Mouse (Mus musculus) CH12.LX (cell line): ENCODE measurements around the gene Fgd1. TPM values are rescaled to one million over a fixed set of nuclear protein-coding genes. Genes with fewer than 3 reads are reported as not detected.

Experiments
- DNase-seq: peaks from one replicate; pipeline ENCODE4 v3.0.0-alpha.2; 2013; ENCODE audit errors: extremely low read depth
- H3K27ac ChIP-seq: 2 replicates; pipeline ENCODE4 v1.5.1; 2012; ENCODE audit warnings: low read depth, mild to moderate bottlenecking, control low read depth, moderate library complexity; ENCODE audit not compliant: insufficient read depth
- H3K27me3 ChIP-seq: replicated peaks from 2 replicates; pipeline ENCODE3; 2012; ENCODE audit warnings: inconsistent platforms
- H3K36me3 ChIP-seq, 2 experiments: replicated peaks in 1 of 2; 2 replicates each; pipeline versions ENCODE3 to v1.6.1; 2012; ENCODE audit warnings: inconsistent platforms in 1 of 2, low read length in 1 of 2, mild to moderate bottlenecking in 1 of 2, mixed read lengths in 1 of 2, moderate library complexity in 1 of 2; ENCODE audit not compliant: control insufficient read depth in 1 of 2, insufficient read depth in 1 of 2
- H3K4me1 ChIP-seq, 2 experiments: 2 replicates each; pipeline ENCODE4 v1.6.1; 2012; ENCODE audit warnings: inconsistent platforms in 1 of 2, moderate library complexity in 1 of 2; ENCODE audit not compliant: insufficient read depth in 2 of 2, control insufficient read depth in 1 of 2
- H3K4me2 ChIP-seq: 2 replicates; pipeline ENCODE4 v1.6.1; 2012; ENCODE audit warnings: low read depth, mild to moderate bottlenecking, control low read depth; ENCODE audit not compliant: poor library complexity, insufficient read depth, severe bottlenecking
- H3K4me3 ChIP-seq, 3 experiments: fragments of 150-350 bp in 1 of 3; sonication (generic) in 1 of 3; replicated peaks in 1 of 3; 2 replicates each; pipeline versions ENCODE3 to v1.5.1; 2011 to 2012; ENCODE audit warnings: low read depth in 2 of 3, low read length in 2 of 3, mild to moderate bottlenecking in 2 of 3, moderate library complexity in 2 of 3, control low read depth in 1 of 3, improper control_type of control experiment in 1 of 3, inconsistent platforms in 1 of 3, mixed read lengths in 1 of 3; ENCODE audit not compliant: poor library complexity in 1 of 3
- H3K79me2 ChIP-seq: replicated peaks from 2 replicates; pipeline ENCODE4 v1.6.1; 2012; ENCODE audit warnings: mild to moderate bottlenecking, moderate library complexity; ENCODE audit not compliant: control insufficient read depth, poor library complexity, insufficient read depth, severe bottlenecking; ENCODE audit errors: extremely low read depth
- H3K9ac ChIP-seq: 2 replicates; pipeline ENCODE4 v1.6.1; 2012; ENCODE audit warnings: low read depth, mild to moderate bottlenecking, control low read depth, moderate library complexity; ENCODE audit not compliant: insufficient read depth
- H3K9me3 ChIP-seq: replicated peaks from 2 replicates; pipeline ENCODE3; 2012; ENCODE audit warnings: low read length, inconsistent platforms, mixed read lengths
- BHLHE40 ChIP-seq: IDR thresholded peaks from 2 replicates; pipeline ENCODE4 v1.6.1; 2011; ENCODE audit warnings: mild to moderate bottlenecking, low read depth, low read length, improper control_type of control experiment
- CTCF ChIP-seq, 2 experiments: IDR thresholded peaks in 1 of 2; conservative IDR thresholded peaks in 1 of 2; 2 replicates each; pipeline ENCODE4 v1.5.1; 2011 to 2012; ENCODE audit warnings: low read depth in 2 of 2, low read length in 2 of 2, improper control_type of control experiment in 1 of 2, inconsistent platforms in 1 of 2, mild to moderate bottlenecking in 1 of 2, moderate library complexity in 1 of 2
- ETS1 ChIP-seq: conservative IDR thresholded peaks from 2 replicates; pipeline ENCODE4 v1.6.1; 2012; ENCODE audit warnings: low read depth, mild to moderate bottlenecking, inconsistent platforms, low read length, improper control_type of control experiment, moderate library complexity
- MAX ChIP-seq: IDR thresholded peaks from 2 replicates; pipeline ENCODE4 v1.6.1; 2011; ENCODE audit warnings: low read length, improper control_type of control experiment
- MYC ChIP-seq: IDR thresholded peaks from 2 replicates; pipeline ENCODE4 v1.6.1; 2011; ENCODE audit warnings: low read depth, mild to moderate bottlenecking, improper control_type of control experiment, low read length
- RCOR1 ChIP-seq: conservative IDR thresholded peaks from 2 replicates; pipeline ENCODE4 v1.6.1; 2012; ENCODE audit warnings: low read depth, mild to moderate bottlenecking, inconsistent platforms, low read length, improper control_type of control experiment
- TCF12 ChIP-seq: IDR thresholded peaks from 2 replicates; pipeline ENCODE4 v1.6.1; 2014; ENCODE audit warnings: low read depth, mild to moderate bottlenecking, inconsistent platforms, low read length, improper control_type of control experiment
- ZC3H11A ChIP-seq: IDR thresholded peaks from 2 replicates; pipeline ENCODE4 v1.6.1; 2012; ENCODE audit warnings: low read depth, mild to moderate bottlenecking, inconsistent platforms, low read length, improper control_type of control experiment
- ZNF384 ChIP-seq: IDR thresholded peaks from 2 replicates; pipeline ENCODE4 v1.6.1; 2012; ENCODE audit warnings: low read depth, low read length, improper control_type of control experiment, inconsistent platforms
- dilution Hi-C: fragments of 300-500 bp; cut with MboI; formaldehyde crosslinking; loops from 2 replicates; pipeline ENCODE4 v1.14.3; 2020; ENCODE audit warnings: low sequenced_read_pairs; ENCODE audit not compliant: extremely low pct_unique_long_range_greater_than_20kb, extremely low pct_ligation_motif_present
- in situ Hi-C: fragments of 300-500 bp; cut with MboI; formaldehyde crosslinking; loops from 3 replicates; pipeline ENCODE4 v1.14.3; 2019; ENCODE audit warnings: low sequenced_read_pairs, low pct_ligation_motif_present, low pct_unique_long_range_greater_than_20kb, mixed read lengths
- polyA plus RNA-seq: library from polyadenylated mRNA; unstranded; fragments of >175 nt; gene quantifications from 2 replicates; pipeline ENCODE4 v1.2.1, GENCODE M21; 2012; ENCODE audit warnings: low read depth; ENCODE audit not compliant: insufficient read length
- total RNA-seq, 2 experiments: library from RNA; depleted of rRNA; stranded (reverse); fragments of 300-350 nt in 1 of 2; fragments of >200 nt in 1 of 2; gene quantifications; 2 replicates each; pipeline ENCODE4 v1.2.3; 2012 to 2014

Fgd1 gene
- total and polyA plus RNA-seq, 3 experiments, result 0.68 to 2.2 (median 2.2) TPM

DNA sequence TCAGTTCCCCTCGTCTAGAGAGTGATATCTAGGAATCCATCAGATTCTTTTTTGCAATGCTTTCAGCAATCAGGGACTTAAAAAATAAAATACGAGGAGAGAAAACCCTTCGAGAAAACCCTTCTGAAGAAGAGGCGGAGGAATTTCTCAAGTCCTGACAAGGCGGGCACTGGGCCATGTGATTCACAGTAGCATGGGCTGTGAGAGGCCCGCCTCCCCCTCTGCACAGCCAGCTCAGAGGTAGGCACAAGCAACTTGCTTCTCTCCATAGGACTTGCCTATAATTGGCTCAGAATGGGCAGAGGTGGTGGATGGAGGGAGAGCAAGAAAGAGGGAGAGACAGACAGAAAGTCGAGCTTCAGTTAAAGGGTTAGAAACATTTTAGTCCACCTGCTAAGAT lies 4.4 kb downstream of the Fgd1 start:
- in situ Hi-C loops, result no loop called here
- H3K4me3 ChIP-seq, result no peak overlapping the region
- H3K27me3 ChIP-seq, result no peaks in the 10 kb centered on the region
- no peaks in the 10 kb centered on the region for H3K36me3 ChIP-seq
- TF ChIP-seq MYC (no peak), ZC3H11A (no peak), BHLHE40 (no peak), TCF12 (no peak), CTCF (conservative IDR thresholded peaks at IDR 0.05 in 1 of 2, IDR thresholded peaks at IDR 0.05 in 1 of 2; ENCODE audit: low read depth in 2 of 2, low read length in 2 of 2) (no peak)
- TF ChIP-seq, all 38 proteins: peak for 0
- no peak overlapping the region for H3K9ac ChIP-seq
- H3K4me1 ChIP-seq, result peaks cover 0 to 5% of the 10 kb centered on the region in 2 experiments; a peak in 1 of 4 replicates
- DNase-seq, result no peak
- no peaks in the 10 kb centered on the region for H3K9me3 ChIP-seq
- no peak overlapping the region for H3K4me2 ChIP-seq
- dilution Hi-C loops, result no loop called here
- H3K79me2 ChIP-seq, result no peaks in the 10 kb centered on the region
- H3K27ac ChIP-seq, result no peak overlapping the region

DNA sequence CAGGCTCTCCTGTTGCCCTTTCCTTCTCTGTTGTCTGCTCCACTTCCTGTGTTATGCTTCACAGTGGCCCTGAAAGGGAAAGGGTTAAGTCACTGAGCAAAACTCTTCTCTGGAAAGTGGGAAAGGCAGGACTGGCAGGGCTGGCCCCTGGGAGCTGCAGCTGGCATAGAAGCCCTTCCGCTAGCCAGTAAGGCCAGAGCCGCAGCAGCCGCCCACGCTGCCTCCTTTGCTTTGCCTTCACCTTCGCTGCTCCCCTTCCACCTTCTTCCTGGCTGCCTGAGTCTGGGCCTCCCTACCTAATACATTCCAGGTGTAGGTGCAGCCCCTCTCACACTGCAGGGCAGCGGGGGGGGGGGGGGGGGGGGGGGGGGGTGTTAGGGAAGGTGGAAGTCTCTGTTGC lies 8.5 kb downstream of the Fgd1 start:
- TF ChIP-seq MAX, result no peak
- no peak for TF ChIP-seq ZNF384
- no peak for TF ChIP-seq RCOR1
- TF ChIP-seq, all 38 proteins: peak for 0
- no peak overlapping the region for H3K9ac ChIP-seq
- H3K4me3 ChIP-seq, result no peak overlapping the region
- H3K9me3 ChIP-seq, result no peaks in the 10 kb centered on the region
- H3K79me2 ChIP-seq, result no peaks in the 10 kb centered on the region
- dilution Hi-C loops (no loop called here), in situ Hi-C loops (no loop called here)
- no peaks in the 10 kb centered on the region for H3K36me3 ChIP-seq
- no peaks in the 10 kb centered on the region for H3K27me3 ChIP-seq
- 0 out of 4 replicates have a peak, but pooled peaks cover 0 to 5% of the 10 kb centered on the region in 2 experiments for H3K4me1 ChIP-seq
- DNase-seq, result no peak
- H3K4me2 ChIP-seq, result no peak overlapping the region
- H3K27ac ChIP-seq, result no peak overlapping the region

DNA sequence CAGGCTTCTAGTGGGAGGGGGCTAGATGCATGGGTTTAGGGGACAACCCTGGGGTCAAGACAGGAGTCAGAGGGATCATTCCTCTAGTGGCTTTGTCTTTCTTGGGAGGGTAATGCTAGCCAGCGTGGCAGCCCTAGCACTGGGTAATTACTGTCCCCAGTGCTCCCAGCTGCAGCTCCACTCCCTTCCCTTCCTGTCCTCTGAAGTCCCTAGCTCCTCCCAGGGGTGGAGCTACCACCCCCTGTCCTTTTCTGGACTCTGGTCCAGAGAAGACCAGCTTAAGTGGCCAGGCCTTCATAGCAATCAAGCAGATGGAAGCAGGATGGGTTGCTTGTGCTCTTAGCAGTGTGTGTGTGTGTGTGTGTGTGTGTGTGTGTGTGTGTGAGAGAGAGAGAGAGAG lies 9.6 kb downstream of the Fgd1 start:
- Histone ChIP-seq H3K4me2 (no peak overlapping the region), H3K9ac (no peak overlapping the region), H3K9me3 (no peaks in the 10 kb centered on the region), H3K4me3 (no peak overlapping the region), H3K4me1 (0 out of 4 replicates have a peak, but pooled peaks cover 0 to 5% of the 10 kb centered on the region in 2 experiments), H3K27me3 (no peaks in the 10 kb centered on the region), H3K36me3 (no peaks in the 10 kb centered on the region), H3K79me2 (no peaks in the 10 kb centered on the region), H3K27ac (no peak overlapping the region)
- in situ Hi-C loops, result no loop called here
- dilution Hi-C loops, result no loop called here
- DNase-seq, result no peak
- TF ChIP-seq ETS1 (no peak), BHLHE40 (no peak)
